Mouse (Mus musculus): ENCODE results near the gene Rnf34.

DNA sequence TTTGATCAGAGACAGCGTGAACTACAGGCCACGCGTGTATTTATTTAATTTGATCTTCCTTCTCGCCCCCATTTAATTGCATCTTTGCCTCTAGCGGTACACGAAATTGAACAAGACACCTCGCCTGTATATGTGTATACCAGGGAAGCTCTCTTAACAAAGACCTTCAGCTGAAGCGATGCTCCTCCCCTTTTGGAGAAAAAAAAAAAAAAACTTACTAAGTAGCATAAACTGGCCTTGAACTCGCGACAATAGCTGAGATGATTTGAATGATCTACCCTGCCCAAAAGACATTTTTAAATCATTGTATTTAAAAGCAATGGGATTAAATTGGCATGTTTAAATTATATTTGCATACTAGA, 28.3 kb upstream of the Rnf34 start:
- TF ChIP-seq MAFK (IDR thresholded peaks at IDR 0.05; ENCODE audit: insufficient replicate concordance, low read length) (no peak), TBP (conservative IDR thresholded peaks at IDR 0.05; ENCODE audit: low read depth, low read length) (no peak), CTCF (conservative IDR thresholded peaks at IDR 0.05 in 1 of 2, IDR thresholded peaks at IDR 0.05 in 1 of 2; ENCODE audit: low read depth in 2 of 2, low read length in 2 of 2) (no peak), RAD21 (IDR thresholded peaks at IDR 0.05; ENCODE audit: low read depth, low read length) (no peak), USF2 (conservative IDR thresholded peaks at IDR 0.05; ENCODE audit: low read depth, low read length) (no peak)
